Mouse (Mus musculus) hindbrain, embryonic 10.5 days (tissue): ENCODE results near the gene Akr1c19. TPM values are rescaled to one million over a fixed set of nuclear protein-coding genes. Genes with fewer than 3 reads are reported as not detected.

Source experiments
- DNase-seq: peaks from one replicate; pipeline ENCODE4 v3.0.0-alpha.2; 2017; ENCODE audit warnings: low spot score
- H3K27ac ChIP-seq: fragments of 300-500 bp; sonication (generic); 2 replicates; pipeline ENCODE4 v1.5.1; 2016; ENCODE audit warnings: mild to moderate bottlenecking, moderate library complexity
- H3K27me3 ChIP-seq: fragments of 300-500 bp; sonication (generic); 2 replicates; pipeline ENCODE4 v1.6.1; 2016; ENCODE audit warnings: mild to moderate bottlenecking; ENCODE audit not compliant: poor library complexity, insufficient read depth, severe bottlenecking
- H3K36me3 ChIP-seq: fragments of 300-500 bp; sonication (generic); 2 replicates; pipeline ENCODE4 v1.6.1; 2016; ENCODE audit warnings: mild to moderate bottlenecking, moderate library complexity
- H3K4me1 ChIP-seq: fragments of 300-500 bp; sonication (generic); replicated peaks from 2 replicates; pipeline ENCODE4 v1.6.1; 2016; ENCODE audit warnings: mild to moderate bottlenecking
- H3K4me3 ChIP-seq: fragments of 300-500 bp; sonication (generic); 2 replicates; pipeline ENCODE4 v1.5.1; 2016; ENCODE audit warnings: mild to moderate bottlenecking, moderate library complexity
- H3K9me3 ChIP-seq: fragments of 300-500 bp; sonication (generic); 2 replicates; pipeline ENCODE4 v1.6.1; 2016; ENCODE audit warnings: mild to moderate bottlenecking, moderate library complexity
- WGBS: fragments of 180-500 bp; shearing (Covaris S2); methylation state at CpG from one replicate; pipeline ENCODE4 v1.1.7; 2016; 5-methylcytosine and 5-hydroxymethylcytosine counted together
- polyA plus RNA-seq: library from polyadenylated mRNA; unstranded; fragments of >200 nt; fragmentation: Nextera tagmentation; extraction: Ambion mirVana; gene quantifications from 2 replicates; pipeline ENCODE4 v1.2.1, GENCODE M21; 2016

Akr1c19 gene
- polyA plus RNA-seq, 1 experiment from 2014 or later, result 0.64 TPM

DNA sequence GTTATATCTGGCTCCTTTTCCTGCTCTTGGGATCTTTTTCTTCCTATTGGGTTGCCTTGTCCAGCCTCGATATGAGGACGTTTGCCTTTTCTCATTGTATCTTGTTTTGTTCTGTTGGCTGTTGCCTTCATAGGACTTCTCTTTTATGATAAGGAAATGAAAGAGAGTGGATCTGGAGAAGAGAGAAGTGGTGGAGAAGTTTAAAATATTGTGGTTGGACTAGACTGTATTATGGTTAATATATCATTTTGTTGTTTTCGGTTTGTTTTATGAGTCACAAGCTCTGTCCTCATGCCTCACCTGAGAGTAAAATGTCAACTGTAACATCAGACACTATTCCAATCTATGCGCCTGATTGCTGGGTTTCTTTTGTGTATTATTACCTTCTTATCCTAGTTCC is 68.5 kb downstream of the Akr1c19 start:
- 90% methylated on average over 4 of the region's 4 CpGs for WGBS
- no peak for DNase-seq
- Histone ChIP-seq H3K4me1 (no peaks in the 10 kb centered on the region), H3K27me3 (no peaks in the 10 kb centered on the region), H3K27ac (no peak overlapping the region), H3K36me3 (no peaks in the 10 kb centered on the region), H3K9me3 (no peaks in the 10 kb centered on the region), H3K4me3 (no peak overlapping the region)

Other genes starting within 250 kb of the Akr1c19 start
- 0.06 and 0.18 TPM in 2 replicates for gene Akr1c14, start 179.7 kb upstream of the Akr1c19 start, polyA plus RNA-seq
- gene Akr1c18, start 78.0 kb upstream of the Akr1c19 start, polyA plus RNA-seq, result not detected in 2 replicates
- gene Akr1c13, start 37.5 kb upstream of the Akr1c19 start, polyA plus RNA-seq, result 0.65 and 0.72 TPM in 2 replicates
- 0.17 TPM in 1 of 2 replicates, not detected in the other for gene Akr1c12, start 50.7 kb downstream of the Akr1c19 start, polyA plus RNA-seq
- not detected in 2 replicates for gene Akr1c6, start 205.6 kb downstream of the Akr1c19 start, polyA plus RNA-seq